Mouse (Mus musculus) mesoderm, embryonic 11.5 days (tissue): ENCODE results near the gene Prok1.

ENCODE experiments used
- DNase-seq: peaks from one replicate; pipeline ENCODE4 v3.0.0-alpha.2; 2012; ENCODE audit warnings: low read depth, low spot score

The Prok1 gene

DNA sequence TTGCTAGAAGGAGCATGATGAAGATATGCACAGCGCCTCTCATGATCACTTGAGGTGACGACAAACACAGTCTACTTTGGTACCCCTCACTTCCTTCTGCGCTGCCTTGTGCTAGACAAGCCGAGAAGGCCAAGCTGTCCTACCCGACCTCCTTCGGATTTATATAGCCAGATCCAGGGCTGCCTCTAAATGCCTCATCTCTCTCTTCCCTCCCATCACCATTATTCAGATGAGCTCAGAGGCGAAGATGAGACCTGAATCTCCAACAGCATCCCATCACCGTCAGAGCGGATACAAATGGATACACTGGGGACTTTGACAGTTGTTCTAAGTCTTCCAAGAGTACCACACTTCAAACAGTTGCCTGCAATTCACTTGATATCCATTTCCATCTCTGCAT is at the start of gene Prok1:
Gene Prok1, minus strand, starts transcription at position 101 of the 400 bp plus-strand sequence.
- no peak for DNase-seq

DNA sequence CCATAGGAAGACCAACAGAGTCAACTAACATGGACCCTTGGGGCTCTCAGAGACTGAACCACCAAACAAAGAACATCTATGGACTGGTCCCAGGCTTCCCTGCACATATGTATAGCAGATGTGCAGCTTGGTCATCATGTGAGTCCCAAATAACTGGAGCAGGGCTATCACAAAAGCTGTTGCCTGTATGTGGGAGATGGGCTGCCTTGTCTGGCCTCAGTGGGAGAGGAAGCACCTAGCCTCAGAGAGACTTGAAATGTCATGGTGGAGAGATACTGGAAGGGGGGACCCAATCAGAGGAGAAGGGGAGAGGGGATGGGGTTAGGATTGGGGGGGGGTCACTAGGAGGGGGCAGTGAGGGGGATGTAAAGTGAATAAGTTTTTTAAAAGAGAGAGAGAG is 47.8 kb upstream of the Prok1 start:
- DNase-seq: no peak

DNA sequence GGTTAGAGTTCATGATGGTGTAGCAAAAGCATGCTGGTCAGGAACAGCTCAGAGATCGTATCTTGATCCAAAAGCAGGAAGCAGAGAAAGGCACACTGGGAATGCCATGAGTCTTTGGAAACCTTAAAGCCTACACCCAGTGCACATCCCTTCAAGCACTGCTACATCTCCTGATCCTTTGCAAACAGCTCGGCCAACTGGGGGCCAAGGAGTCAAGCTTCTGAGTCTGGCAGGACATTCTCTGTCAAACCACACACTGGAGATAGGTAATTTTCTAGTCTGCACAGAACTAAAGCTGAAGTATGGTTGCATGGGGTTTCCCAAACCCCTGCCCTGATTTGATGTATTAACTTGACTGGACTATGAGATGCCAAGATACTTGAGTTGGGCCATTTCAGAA is 46.6 kb upstream of the Prok1 start:
- DNase-seq: no peak

DNA sequence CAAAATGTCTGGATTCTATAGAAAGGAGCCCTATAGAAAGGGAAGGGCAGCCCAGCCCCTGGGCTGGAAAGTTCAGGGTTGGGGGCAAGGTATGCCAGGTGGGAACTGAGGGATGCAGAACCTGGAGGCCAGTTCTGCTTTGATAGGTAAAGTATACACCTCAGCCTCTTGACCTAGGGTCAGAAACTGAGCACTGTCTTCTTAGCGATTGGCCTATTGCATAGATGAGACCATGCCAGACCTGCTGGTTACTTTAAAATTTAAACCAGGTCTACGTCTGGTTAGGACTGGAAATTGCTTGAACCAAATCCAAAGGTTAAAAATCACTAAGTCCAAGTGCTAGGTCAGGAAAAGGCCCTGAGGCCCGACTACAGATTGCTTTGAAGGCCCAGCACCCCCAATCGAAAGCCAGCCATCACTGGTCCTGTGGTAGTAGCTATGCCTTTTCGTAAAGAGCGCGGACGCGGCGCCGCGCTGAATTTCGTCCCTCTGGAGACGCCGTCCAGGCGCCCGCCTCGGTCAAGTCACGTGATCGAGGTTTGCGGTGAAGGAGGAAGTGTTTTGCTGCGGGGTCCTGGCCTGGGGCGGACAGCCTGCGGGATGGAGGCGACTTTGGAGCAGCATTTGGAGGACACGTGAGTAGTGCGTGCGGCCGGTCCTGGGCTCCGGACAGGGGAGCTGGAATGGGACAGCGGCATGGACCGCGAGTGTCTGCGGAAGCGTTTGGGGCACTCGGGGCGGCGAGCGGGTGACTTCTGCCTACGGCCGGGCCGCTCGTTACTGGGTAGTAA is 39.2 kb upstream of the Prok1 start, which contains the start of gene Lamtor5:
Gene Lamtor5, plus strand, starts transcription at position 380 of the 791 bp plus-strand sequence.
- peak; percentile 91 for DNase-seq

DNA sequence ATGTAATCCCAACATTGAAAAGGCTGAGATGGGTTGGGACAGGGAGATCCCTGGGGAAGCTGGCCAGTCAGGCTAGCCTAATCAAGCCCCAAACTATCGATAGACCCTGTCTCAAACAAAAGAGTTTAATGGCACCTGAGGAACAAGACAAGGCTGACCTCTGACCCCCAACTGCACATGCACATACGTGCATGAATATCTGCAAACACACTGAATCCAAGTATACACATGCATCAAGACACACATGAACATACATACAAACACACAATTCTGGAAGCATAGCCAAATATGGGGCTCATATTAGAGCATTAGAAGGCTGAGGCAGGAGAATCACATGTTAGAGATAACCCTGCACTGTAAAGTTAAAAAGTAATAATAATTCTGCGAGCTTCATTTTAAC is 37.1 kb upstream of the Prok1 start:
- no peak for DNase-seq

DNA sequence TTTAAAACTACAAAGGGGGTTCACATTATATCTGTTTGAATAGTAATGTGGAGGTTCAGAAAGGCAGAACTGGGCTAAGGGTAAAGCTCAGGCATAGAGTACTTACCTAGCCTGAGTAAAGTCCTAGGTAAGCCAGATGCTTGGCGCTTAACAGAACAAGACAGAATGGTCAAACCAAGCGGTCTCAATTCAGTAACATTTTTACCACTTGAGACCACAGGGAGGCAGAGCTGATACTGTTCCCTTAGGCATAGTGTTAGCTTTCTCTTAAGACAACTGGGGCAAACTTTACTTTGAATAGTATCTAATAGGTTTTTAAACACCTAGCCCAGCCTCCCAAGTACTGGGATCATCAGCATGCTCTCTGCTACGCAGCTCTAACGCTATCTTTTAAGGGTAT is 36.5 kb upstream of the Prok1 start:
- no peak for DNase-seq

DNA sequence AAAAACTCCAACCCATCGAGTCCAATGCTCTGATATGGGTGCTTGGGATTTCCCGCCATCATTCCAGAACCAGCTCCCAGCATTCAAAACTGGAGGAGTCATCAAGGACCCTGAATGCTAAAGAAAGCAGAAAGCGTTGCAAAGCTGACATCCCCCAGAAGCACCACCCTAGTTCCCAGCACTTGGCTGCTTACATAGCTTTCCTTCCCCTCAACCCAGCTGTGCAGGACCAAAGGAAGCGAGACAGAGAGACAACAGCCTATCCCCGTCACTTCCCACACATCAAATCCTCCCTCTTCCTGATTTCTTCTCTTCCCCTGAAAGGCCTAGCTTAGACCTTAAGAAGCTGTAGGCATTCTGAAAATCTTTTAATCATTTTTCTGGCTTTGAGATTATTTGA is 35.8 kb upstream of the Prok1 start:
- DNase-seq: no peak

DNA sequence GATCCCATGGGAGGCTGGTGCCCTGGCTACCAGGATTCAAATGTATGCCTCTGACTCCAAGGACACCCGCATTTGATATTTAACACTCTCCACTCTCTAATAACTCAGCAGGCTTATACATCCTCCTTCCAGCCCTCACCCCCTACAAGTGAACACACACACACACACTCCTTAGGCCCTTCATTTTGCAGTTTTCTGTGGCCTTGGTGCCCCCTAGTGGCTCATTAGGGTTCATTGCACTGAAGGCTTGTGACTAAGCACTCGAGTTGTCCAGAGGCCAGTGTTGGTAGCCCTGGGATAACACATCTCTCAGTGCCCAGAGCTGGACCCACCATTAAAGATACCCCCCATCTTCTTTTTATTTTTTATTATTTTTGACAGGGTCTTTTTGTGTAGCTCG is 34.3 kb upstream of the Prok1 start:
- peak; percentile 70 for DNase-seq

DNA sequence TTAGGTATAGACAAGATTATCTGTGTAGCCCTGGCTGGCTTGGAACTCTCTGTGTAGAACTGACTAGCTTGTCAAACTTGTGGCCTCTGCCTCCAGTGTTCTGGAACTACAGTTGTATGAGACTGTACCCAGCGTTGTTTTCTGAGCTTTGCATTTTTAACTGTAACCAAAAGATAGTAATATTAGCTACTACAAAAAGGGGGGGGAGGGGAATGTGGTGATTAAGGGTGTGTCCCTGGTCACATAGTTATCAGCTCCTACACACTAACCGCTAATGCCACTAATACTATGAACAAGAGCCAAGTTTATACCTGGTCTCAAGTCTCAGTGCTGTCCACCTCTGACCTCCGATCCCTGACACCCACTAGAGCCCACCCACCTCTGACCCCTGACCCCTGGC is 32.9 kb upstream of the Prok1 start:
- DNase-seq: no peak

DNA sequence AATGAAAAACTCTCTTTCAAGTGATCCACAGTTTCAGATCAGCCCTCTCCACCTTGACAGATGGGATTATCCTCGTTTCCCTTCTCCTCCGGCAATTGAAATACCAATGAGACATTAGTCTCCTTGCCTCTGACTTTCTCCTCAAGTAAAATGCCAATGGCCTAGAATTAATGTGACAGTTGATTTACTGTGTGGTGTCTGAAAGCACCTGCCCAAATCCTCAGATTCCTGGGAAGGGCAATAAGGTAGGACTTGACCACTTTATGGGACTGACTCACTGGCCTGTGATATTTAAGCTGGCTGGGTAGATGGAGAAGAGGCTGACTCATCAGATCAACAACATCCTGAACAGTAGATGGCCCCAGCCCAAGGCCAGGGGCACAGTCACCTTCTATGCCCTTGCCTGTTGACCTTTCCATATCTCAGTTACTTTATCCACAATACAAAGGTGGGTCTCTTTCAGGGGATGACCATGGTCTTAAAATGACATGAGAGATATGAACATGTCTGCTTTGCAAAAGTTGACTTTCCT is 27.4 kb upstream of the Prok1 start:
- DNase-seq: no peak

DNA sequence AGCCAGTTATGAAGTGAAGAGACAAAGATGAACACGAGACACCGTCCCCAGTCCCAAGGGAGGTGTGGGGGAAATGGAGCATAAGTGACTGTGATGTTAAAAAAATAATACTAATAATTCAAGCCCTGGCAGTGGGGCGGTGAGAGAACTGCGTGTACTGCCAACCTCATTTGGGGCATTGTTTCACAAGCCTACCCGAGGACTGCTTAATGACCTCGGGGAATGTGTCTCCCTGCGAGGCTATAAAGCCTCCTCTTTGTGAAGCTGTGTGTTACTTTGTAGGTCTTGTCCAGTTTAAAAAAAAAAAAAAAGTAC is 22.3 kb upstream of the Prok1 start:
- peak; percentile 34 for DNase-seq

DNA sequence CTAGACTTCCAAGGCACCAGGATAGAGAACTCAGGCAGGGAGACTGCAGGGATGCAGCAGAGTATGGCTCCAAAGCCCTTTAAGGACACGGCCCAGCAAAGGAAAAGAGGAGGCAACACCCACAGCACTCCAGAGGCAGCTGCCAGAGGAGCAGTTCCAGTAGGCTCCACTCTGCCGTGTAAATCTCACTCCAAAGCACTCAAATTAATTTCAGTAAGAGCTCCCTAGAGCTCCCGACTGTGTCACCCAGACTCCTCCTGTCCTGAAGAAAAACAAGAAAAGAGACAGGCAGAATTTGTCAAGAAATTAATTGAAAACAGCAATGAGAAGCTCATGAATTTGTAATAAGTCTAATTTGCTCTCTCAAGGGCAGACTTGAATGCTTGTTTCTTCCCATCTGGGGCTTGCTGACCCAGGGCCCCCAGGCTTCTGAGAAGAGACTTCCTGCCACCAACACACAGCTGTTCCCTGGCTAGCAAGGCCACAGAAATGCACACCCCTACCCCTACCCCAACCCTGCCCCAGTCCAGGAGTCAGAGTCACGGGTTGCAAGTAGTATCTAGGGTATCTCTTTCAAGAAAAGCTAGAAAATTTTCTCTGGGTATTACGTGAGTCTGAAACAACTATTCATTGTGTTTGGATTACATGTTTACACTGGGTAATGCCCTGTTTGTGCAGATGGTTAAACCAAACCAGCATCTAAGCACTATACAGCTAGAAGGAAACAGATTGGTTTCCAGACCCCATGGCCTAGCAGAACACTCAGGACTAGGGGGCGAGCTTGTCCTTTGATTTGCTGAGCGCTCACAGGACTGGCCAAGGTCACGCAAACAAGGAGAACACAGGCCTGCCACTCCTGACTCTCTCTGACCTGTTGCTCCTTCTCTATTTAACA is 21.7 kb upstream of the Prok1 start:
- DNase-seq: peak; percentile 21

DNA sequence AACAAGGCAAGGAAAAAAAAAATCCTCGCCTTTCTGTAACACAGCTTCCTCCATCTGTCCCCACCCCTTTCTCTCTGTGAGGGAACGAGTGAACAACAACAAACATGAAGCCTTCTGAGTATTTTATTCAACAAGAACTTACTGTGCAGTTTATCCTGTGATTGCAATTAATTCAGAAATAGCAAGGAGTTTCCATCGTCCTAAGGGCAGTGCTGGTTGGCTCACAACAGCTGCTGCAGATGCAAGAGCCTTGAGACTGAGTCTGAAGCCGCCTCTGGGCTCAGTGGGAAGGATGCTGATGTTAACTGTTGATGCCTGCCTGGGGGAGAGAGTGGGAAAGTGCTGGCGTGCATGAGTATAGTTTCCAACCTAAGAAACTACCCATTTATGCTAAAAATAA is 18.4 kb upstream of the Prok1 start:
- no peak for DNase-seq

DNA sequence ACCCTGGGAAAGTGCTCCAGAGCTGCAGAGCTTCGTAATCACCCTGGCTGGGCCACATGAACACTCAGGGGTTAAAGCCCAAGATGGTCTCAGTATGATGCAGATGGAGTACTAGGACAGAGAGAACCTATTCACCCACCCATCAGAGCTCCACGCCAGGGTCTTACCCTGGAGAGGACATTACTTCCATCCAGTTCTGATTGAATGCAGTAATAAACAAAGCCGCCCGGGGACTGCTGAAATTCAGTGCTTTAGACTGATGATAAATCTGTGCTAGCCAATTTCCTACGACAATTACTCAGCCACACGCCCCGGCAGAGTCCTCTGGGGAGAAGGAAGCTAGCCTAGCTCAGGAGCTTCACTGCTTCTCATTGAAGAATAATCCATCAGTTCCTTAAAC is 17.2 kb upstream of the Prok1 start:
- DNase-seq: peak; percentile 34

DNA sequence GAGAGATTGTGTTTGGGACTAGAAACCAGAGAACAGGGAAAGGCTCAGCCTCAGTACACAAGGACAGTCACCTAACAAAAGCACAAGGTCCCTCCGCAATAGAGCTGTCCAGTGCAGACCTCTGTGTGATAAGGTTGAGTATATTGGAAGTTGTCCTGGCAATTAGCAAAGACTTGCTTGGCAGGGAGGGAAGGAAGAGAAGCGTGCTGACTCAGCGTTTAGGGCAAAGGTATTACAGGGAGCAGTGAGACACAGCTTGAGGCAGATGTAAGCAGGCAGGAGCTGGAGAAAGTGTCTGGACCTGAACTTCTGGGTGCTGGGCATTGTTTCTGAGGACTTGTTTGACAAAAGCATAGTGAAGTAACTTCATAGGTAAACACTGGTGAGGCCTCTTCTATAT is 16.5 kb upstream of the Prok1 start:
- DNase-seq: no peak

DNA sequence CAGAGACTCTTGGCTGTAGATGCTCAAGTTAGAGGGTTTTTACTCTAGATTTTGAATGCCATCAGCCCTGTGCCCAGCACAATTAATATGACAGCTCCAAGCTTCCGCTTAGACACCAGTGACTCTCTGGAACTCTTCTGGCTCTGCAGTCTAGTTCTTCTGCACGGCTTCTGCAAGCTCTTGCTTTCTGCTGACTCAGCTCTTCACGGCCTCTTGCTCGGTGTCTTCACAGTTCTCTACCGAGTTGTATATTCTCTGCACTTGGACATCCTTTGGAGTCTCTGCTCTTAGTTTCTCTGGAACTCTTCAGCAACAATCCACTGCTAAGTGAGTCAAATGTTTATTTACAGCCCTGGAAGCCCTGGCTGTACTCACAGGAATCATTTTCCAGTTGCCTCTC is 14.4 kb upstream of the Prok1 start:
- no peak for DNase-seq

DNA sequence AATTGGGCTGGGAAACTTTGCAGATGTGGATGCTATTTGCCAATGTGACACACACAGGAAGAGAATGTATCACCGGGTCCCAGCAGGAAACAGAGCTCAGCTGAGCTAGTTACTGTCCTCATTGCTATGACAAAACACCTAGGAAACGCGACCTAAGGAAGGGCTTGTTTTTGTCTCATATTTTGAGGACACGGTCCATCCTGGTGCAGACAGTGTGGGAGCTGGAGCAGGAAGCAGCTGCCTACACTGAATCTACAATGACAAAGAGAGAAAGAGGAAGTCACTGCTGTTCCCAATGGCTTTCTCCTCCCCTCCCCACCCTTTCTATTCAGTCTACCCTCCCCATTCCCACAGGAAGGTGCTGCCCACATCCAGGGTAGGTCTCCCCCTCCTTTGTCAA is 12.5 kb upstream of the Prok1 start:
- DNase-seq: no peak

DNA sequence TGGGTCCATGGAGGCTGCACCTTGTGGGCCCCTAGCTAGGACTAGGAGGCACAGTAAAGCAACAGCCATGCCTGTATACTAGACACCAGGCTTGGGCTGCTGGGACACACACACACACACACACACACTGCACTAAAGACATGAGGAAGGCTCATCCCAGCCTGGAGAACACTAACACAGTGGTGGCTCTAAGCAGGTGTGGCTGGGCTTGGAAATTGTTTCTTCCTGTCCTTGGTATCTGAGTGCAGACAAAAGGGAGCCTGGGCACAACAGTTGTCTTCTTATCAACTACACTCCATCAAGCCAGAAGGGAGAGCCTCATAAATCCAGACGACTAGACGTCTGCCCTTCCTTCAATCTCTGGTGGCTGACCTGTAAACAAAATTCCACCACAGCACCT is 10.8 kb upstream of the Prok1 start:
- DNase-seq: no peak

DNA sequence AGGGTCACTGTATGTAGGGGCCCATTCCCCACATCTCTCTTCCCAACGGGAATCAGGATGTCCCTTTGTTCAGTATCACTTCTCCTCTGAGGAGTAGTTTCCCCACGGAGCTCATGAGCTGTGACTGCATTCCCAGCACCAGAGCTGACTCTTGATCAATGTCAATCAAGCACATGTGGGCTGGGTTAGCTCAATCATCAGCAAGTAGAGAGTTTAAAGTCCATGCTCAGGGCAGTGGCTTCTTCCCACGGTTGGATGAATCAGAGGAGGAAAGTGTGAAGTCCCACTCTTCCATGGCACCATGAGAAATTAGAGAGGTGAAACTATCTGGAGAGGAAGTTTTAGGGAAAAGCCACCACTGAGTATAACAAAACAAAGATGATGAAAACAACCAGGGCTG is 9.5 kb upstream of the Prok1 start:
- no peak for DNase-seq

DNA sequence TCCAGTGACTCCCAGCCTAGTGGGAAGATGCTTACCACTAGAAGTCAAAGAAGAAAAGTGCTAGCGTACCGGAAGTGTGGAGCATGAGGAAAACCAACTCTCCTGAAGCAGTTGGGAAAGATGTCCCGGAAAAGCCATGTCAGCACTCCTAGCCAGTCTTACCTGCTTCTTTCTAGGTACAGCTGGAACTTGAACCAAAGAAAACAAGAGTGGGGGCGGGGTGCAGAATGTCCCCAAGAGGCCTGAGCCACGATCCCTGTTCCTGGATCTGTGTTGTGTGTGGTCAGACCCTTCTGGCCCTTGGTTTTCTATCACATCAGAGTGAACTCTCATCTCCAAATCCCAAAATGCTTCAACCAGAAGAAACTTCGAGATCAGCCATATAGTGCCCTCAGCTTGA is 7.4 kb upstream of the Prok1 start:
- no peak for DNase-seq

DNA sequence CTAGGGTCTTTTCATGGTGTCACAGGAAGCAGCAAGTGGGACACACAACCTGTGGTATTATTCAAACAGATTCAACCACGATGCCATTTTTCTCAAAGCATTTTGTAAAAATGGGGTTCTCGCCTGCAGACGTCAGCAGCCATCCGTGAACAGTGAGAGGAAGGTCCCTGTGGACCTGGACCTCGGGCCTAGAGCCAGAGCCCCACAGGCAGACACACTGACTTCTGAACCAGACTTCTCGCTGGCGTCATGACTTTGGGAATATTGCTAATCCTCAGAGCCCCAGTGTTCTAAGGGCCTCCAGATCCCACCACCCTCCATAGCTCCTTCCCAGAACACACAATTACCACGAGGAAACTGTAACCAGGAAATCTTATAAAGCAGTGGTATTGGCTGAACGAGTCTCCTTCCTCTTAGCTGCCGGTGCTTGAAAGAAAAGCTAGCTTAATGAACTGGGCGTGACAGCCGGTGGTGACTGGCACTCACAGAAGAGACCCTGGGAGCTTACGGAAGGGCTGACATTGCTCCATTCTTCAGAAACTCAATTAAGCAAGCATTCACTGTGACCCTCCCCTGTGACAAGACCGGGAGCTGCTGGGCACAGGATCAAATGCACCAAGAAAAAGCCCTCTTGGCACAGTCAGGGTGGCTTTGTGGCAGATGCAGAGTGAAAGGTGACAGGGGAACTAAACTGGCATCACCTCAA is 2.0 kb upstream of the Prok1 start:
- no peak for DNase-seq

DNA sequence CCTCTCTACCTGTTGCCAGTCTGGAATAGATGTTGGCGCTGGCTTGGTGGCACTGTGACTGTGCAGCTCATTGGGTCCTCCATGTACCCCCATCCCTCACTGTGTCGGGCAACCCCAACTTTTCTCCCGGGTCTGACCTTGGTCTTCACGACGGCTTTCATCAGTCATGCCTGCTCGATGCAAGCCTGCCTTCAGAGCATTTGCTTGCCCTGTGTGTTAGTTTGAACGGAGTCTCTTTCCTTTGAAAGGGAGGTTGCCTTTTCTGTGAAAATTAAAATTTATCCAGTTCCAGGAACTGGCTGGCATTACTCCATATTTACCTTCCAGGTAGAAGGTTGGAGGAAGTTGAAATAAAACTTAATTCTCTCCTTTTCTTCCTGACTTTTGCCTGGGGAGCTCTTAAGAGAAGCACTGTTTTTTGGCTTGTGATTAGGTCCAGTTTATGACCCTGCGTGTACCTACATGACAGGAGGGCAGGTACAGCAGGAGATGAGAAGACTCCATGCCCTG is 981 bp downstream of the Prok1 start:
- no peak for DNase-seq
